Mouse (Mus musculus) heart, embryonic 14.5 days (tissue): ENCODE results near the gene Myadml2. TPM values are rescaled to one million over a fixed set of nuclear protein-coding genes. Genes with fewer than 3 reads are reported as not detected.

ENCODE experiments used
- ATAC-seq: fragments of 200-750 bp; cut with Nextera tagmentation; 2 replicates; pipeline ENCODE4 v1.8.0; 2017; ENCODE audit warnings: low read depth, moderate TSS enrichment; ENCODE audit not compliant: insufficient number of reproducible peaks, insufficient read depth, low FRiP score
- H3K27ac ChIP-seq, 2 experiments: fragments of 200-500 bp in 1 of 2; fragments of 300-500 bp in 1 of 2; sonication (generic) in 1 of 2; replicated peaks in 1 of 2; 2 replicates each; pipeline ENCODE4 v1.5.1; 2012 to 2014; ENCODE audit warnings: low read depth in 2 of 2, low read length in 2 of 2, control low read depth in 1 of 2, mild to moderate bottlenecking in 1 of 2, mixed read lengths in 1 of 2; ENCODE audit not compliant: control insufficient read depth in 1 of 2, insufficient read depth in 1 of 2
- H3K27me3 ChIP-seq: fragments of 300-500 bp; sonication (generic); 2 replicates; pipeline ENCODE4 v1.6.1; 2014; ENCODE audit warnings: mild to moderate bottlenecking, low read length, control low read depth; ENCODE audit not compliant: control insufficient read depth, insufficient read depth
- H3K36me3 ChIP-seq: fragments of 300-500 bp; sonication (generic); 2 replicates; pipeline ENCODE4 v1.6.1; 2014; ENCODE audit warnings: mild to moderate bottlenecking, control low read depth, low read length, mixed read lengths; ENCODE audit not compliant: control insufficient read depth, insufficient read depth
- H3K4me1 ChIP-seq, 2 experiments: fragments of 200-500 bp in 1 of 2; fragments of 300-500 bp in 1 of 2; sonication (generic) in 1 of 2; 2 replicates each; pipeline ENCODE4 v1.6.1; 2012 to 2014; ENCODE audit warnings: low read length in 2 of 2, control low read depth in 1 of 2, mixed read lengths in 1 of 2; ENCODE audit not compliant: control insufficient read depth in 2 of 2, insufficient read depth in 2 of 2
- H3K4me2 ChIP-seq: fragments of 300-500 bp; sonication (generic); 2 replicates; pipeline ENCODE4 v1.6.1; 2014; ENCODE audit warnings: mild to moderate bottlenecking, low read length
- H3K4me3 ChIP-seq, 2 experiments: fragments of 200-500 bp in 1 of 2; fragments of 300-500 bp in 1 of 2; sonication (generic) in 1 of 2; 2 replicates each; pipeline ENCODE4 v1.5.1; 2012 to 2014; ENCODE audit warnings: low read length in 2 of 2, mild to moderate bottlenecking in 2 of 2, control low read depth in 1 of 2, low read depth in 1 of 2, moderate library complexity in 1 of 2; ENCODE audit not compliant: control insufficient read depth in 1 of 2, insufficient read depth in 1 of 2
- H3K9ac ChIP-seq: fragments of 300-500 bp; sonication (generic); 2 replicates; pipeline ENCODE4 v1.6.1; 2014; ENCODE audit warnings: mild to moderate bottlenecking, low read length
- H3K9me3 ChIP-seq: fragments of 300-500 bp; sonication (generic); 2 replicates; pipeline ENCODE4 v1.6.1; 2016; ENCODE audit warnings: low read length, control low read depth; ENCODE audit not compliant: control insufficient read depth
- WGBS: fragments of 180-500 bp; shearing (Covaris S2); extraction: QIAGEN DNeasy Blood & Tissue Kit; methylation state at CpG from one replicate; pipeline ENCODE4 v1.1.7; 2014; 5-methylcytosine and 5-hydroxymethylcytosine counted together
- polyA plus RNA-seq: library from polyadenylated mRNA; unstranded; fragments of >200 nt; fragmentation: Nextera tagmentation; extraction: Ambion mirVana; gene quantifications from 2 replicates; pipeline ENCODE4 v1.2.1, GENCODE M21; 2014

Myadml2 gene
- polyA plus RNA-seq, 1 experiment from 2014 or later: 19.5 TPM

- Histone ChIP-seq H3K27me3 (no peaks in the 10 kb centered on the region), H3K4me3 (peak overlapping the region; percentile 87 to 92), H3K4me2 (peak overlapping the region; percentile 76), H3K36me3 (peaks cover 11% of the 10 kb centered on the region), H3K4me1 (peaks cover 25 to 31% of the 10 kb centered on the region in 2 experiments), H3K27ac (peak overlapping the region; percentile 75 to 86), H3K9ac (peak overlapping the region; percentile 94), H3K9me3 (no peaks in the 10 kb centered on the region)
- WGBS: under 1% methylated on average over 76 of the region's 116 CpGs
- ATAC-seq: peak; percentile 71
Observed at GRCm38 (mm10) chr11:120632559-120633519, 15.1 kb downstream of the Myadml2 start.

- Histone ChIP-seq H3K36me3 (peaks cover 21% of the 10 kb centered on the region), H3K9ac (peak overlapping the region; percentile 94), H3K4me3 (peak overlapping the region; percentile 87 to 92), H3K27ac (peak overlapping the region; percentile 17 to 86; a peak in 3 of 4 replicates), H3K9me3 (no peaks in the 10 kb centered on the region), H3K27me3 (no peaks in the 10 kb centered on the region), H3K4me2 (peak overlapping the region; percentile 76), H3K4me1 (peaks cover 25 to 31% of the 10 kb centered on the region in 2 experiments)
- ATAC-seq: no peak
- 69% methylated on average over 4 of the region's 4 CpGs for WGBS
Observed at GRCm38 (mm10) chr11:120631726-120632448, 16.1 kb downstream of the Myadml2 start.

- Histone ChIP-seq H3K4me1 (peaks cover 25 to 31% of the 10 kb centered on the region in 2 experiments), H3K4me2 (peak overlapping the region; percentile 76), H3K9me3 (no peaks in the 10 kb centered on the region), H3K36me3 (peaks cover 21% of the 10 kb centered on the region), H3K27ac (peak overlapping the region in 1 of 2 experiments; percentile 86; a peak in 3 of 4 replicates), H3K27me3 (no peaks in the 10 kb centered on the region), H3K4me3 (peak overlapping the region in 1 of 2 experiments; percentile 87; a peak in 1 of 4 replicates), H3K9ac (peak overlapping the region; percentile 94)
- 31% methylated on average over 7 of the region's 7 CpGs for WGBS
- no peak for ATAC-seq
Observed at GRCm38 (mm10) chr11:120630881-120631725, 16.9 kb downstream of the Myadml2 start.

GRCm38 (mm10) chr11:120630401-120630871 lies 17.5 kb downstream of the Myadml2 start:
- H3K4me2 ChIP-seq: peak overlapping the region; percentile 76
- H3K27me3 ChIP-seq: no peaks in the 10 kb centered on the region
- no peaks in the 10 kb centered on the region for H3K9me3 ChIP-seq
- H3K36me3 ChIP-seq: peaks cover 21% of the 10 kb centered on the region
- H3K9ac ChIP-seq: peak overlapping the region; percentile 66
- peaks cover 26 to 36% of the 10 kb centered on the region in 2 experiments for H3K4me1 ChIP-seq
- 0 out of 4 replicates have a peak overlapping the region, but pooled peaks of 1 of the 2 experiments have one; percentile 2 for H3K4me3 ChIP-seq
- WGBS: 41% methylated on average over 5 of the region's 5 CpGs
- ATAC-seq: no peak
- H3K27ac ChIP-seq: peak overlapping the region; percentile 9 to 63; a peak in 3 of 4 replicates

GRCm38 (mm10) chr11:120629911-120630310 lies 18.0 kb downstream of the Myadml2 start:
- Histone ChIP-seq H3K9ac (peak overlapping the region; percentile 66), H3K9me3 (no peaks in the 10 kb centered on the region), H3K36me3 (peaks cover 21% of the 10 kb centered on the region), H3K27ac (peak overlapping the region; percentile 49 to 63), H3K4me1 (peaks cover 30 to 41% of the 10 kb centered on the region in 2 experiments), H3K27me3 (no peaks in the 10 kb centered on the region), H3K4me2 (peak overlapping the region; percentile 76), H3K4me3 (no peak overlapping the region)
- 11% methylated on average over 7 of the region's 7 CpGs for WGBS
- no peak for ATAC-seq

- peak overlapping the region; percentile 49 to 63; a peak in 2 of 4 replicates for H3K27ac ChIP-seq
- H3K4me1 ChIP-seq: peaks cover 30 to 41% of the 10 kb centered on the region in 2 experiments
- H3K27me3 ChIP-seq: no peaks in the 10 kb centered on the region
- 80% methylated on average over 23 of the region's 23 CpGs for WGBS
- H3K4me2 ChIP-seq: peak overlapping the region; percentile 76; the same call in 1 of the 2 replicates
- H3K36me3 ChIP-seq: peaks cover 21% of the 10 kb centered on the region
- H3K4me3 ChIP-seq: no peak overlapping the region
- no peak for ATAC-seq
- H3K9ac ChIP-seq: no peak overlapping the region
- no peaks in the 10 kb centered on the region for H3K9me3 ChIP-seq
Observed at GRCm38 (mm10) chr11:120629341-120629730, 18.6 kb downstream of the Myadml2 start.
